Mouse (Mus musculus): Measurements from ENCODE around the gene Cckar.

GRCm38 (mm10) chr5:53678036-53678767, 29.3 kb downstream of the Cckar start:
- TF ChIP-seq POLR2A (IDR thresholded peaks at IDR 0.05; ENCODE audit: insufficient read depth, low read depth, low read length) (no peak), CTCF (IDR thresholded peaks at IDR 0.05) (no peak), EP300 (IDR thresholded peaks at IDR 0.05; ENCODE audit: insufficient read depth, low read depth, low read length) (no peak)
